Mouse (Mus musculus): ENCODE measurements around the gene Grin1.

Grin1 gene

DNA sequence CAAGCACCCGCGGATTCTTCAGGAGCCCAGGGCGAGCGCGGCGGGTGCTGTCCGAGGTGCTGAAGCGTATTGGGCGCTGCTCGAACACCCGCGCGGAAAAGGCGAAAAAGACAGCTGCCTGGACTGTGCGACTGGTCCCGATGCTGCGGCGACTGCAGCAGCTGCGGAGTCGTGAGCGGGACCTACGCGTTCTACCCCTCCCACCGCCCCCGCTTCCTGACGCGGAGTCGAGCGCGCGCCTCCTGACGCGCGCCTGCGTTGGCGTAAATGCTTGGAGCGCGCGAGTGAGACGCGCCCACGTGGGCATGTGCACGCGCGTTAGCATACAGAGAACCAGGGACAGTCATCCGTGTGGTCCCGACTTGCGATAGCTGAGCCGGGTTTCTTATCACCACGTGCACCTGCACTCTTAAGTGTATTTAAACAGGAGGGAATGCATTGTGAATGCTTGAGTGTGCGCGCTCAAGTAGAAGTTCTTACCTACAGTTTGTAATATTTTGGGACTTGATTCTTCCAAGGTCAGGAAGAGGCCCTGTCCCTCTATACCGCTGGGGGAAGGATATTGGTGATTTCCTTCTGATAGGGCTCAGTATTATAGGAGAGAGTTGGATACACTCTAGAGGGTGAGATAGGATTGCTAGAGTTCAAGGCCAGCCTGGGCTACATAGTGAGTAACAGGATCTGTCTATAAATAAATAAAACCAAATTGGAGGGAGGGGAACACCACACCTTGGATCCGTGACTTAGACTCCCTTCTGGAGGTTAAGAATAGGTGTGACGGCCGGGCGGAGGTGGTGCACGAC is at the start of gene Grin1:
TSS of gene Grin1 (minus strand) at position 217 of the 803 bp plus-strand sequence.
- DNase-seq (ENCODE audit: extremely low spot score) = peak; percentile 75

DNA sequence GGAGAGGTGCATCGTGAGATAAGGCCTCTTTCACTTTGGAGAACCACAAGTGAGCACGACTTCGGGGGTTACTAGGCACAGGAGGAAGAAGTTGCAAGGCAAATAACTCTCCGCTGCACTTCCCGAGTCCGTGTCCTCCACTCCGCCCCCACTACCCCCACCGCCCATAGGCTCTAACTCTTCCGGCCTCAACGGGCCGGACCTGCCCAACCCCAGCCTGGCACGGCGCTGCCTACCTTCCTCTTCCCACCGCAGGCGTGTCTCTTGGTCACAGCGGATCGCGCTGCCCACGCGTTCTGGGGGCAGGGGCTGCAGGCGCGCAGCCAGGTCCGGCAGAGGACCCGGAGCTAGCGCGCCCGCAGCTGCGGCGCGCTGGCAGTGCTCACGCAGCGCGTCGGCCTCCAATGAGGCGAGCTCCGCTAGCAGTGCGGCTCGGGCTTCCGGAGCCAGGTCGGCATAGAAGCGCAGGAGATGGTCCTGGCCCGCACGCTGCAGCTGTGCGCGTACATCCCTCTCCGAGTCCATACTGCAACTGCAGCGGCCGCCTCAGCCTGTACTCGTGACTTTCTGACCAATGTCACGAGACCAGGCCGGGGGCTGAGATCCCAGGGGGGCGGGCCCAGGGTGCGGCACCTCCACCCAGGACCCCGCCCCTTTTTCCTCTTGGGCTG is 46.2 kb upstream of the Grin1 start, which contains the start of gene Uap1l1:
TSS of gene Uap1l1 (minus strand) at position 592 of the 671 bp plus-strand sequence.
- DNase-seq (ENCODE audit: extremely low spot score) = peak; percentile 71

DNA sequence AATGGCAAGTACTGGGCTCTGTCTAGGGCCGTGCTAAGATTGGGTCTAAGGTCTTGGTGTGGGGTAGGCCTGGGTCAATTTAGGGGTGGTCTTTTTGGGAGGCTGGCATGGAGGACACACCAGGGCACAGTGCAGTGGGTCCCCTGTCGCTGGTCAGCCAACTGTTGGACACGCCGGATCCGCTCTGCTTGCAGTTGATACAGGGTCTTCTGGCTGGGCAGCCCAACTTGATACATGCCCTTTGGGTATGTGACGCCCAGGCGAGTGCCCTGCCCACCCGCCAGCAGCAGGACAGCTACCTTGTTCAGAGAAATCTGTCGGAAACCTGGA is 45.7 kb upstream of the Grin1 start:
- no peak for DNase-seq (ENCODE audit: extremely low spot score)

DNA sequence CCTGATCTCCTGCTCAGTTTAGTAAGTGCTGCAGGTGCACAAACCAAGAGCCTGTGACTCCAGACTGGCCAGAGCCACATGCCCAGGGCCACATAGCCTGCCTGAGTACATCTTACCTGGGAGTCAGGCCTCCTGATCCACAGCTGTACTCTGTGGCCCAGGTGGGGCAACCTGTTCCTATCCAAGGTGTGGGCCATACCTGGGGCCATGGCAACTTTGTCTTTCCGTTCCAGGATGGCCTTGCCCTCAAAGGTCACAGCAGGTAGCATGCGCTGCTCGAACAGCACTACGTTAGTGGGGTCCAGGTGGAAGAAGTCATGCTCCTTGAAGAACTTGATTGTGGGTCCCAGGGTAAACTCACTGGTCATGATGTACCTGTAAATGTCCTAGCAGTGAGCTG is 45.3 kb upstream of the Grin1 start:
- DNase-seq (ENCODE audit: extremely low spot score) = no peak

DNA sequence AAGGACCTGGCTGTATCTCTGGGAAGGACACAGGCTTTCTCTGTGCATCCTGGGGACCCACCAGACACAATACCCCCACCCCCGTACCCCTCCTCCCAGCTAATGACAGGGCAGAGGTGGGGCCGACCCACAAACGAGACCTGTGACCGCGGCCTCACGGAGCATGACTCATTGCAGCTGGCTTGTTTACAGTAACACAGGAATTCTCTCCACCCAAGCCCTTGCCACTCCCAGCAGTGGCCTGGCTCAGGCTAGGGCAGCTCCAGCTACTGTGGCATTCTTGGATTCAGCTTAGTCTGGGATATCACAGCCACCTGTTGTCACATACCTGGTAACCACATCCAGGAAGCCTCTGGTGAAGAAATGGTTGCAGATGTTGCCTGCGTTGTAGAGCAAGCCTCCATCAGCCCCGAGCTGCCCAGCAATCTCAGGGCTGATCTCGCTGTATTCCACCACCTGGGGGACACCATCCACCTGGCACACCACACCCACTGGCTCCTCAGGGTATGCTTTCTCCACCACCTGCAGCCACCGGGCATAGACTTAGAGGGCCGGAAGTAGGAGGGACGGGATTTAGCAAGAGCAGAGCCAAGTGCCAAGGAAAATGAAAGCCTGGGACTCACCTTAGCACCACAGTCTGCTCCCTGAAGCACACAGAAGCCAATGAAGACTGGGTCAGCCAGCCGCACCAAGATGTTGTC is 44.6 kb upstream of the Grin1 start:
- DNase-seq (ENCODE audit: extremely low spot score) = no peak

DNA sequence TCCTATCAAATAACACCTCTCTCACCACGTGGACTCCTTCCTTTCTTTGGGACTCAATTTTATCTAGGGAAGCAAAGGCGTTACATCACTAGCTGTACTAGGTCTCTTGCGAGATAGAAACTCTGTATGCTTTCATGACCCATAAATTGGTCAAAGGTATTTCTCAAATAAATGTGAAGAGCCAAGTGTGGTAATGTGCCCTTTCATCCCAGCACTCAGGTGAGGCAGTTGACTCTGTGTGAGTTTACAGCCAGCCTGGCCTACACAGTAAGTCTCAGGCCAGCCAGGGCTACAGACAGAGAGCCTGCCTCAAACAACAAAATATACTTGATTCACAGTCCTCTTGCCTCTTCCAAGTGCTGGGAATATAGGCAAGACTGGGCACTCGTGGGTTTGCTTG is 40.9 kb upstream of the Grin1 start:
- DNase-seq (ENCODE audit: extremely low spot score) = no peak

DNA sequence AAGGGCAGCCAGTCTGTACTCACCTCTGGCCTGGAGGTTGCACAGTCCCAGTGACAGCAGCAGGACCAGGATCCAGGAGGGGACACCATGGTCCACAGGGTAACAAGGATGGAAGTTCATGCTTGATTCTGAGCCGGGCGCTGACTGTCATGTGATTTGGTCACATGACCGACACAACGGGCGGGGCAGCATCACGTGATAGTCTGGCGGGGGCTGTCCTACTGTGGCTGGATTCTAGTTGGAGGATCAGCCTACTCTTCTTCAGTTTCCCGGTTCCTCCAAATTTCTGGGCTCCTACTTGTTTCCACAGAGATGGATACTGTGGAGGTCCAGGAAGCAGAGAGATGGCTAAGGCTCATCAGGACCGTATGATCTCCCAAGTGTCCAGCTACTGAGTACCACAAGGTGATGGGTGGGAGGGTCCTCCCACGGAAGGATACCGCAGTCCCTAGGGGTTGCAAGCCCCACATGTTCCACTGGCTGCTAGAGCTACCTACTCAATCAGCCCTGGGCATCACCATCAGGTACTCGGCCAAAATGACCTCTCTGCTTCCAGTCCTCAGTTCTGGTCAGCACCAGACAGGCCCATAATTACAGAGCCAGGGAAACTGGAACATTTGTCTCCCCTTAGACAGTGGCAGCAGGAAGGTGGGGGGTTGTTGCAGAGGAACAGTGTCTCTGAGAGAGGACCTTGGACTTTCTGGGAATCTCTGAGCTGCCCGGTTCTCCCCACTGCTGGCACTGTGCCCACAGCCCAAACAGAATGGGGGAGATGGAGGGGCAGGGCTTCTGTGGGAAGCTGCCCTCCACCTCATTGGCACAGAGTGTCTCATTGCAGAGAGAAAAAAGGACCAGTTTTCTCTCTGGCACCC is 37.5 kb upstream of the Grin1 start, which contains the start of gene Dpp7:
TSS of gene Dpp7 (minus strand) at position 152 of the 872 bp plus-strand sequence.
- DNase-seq (ENCODE audit: extremely low spot score) = peak; percentile 84

DNA sequence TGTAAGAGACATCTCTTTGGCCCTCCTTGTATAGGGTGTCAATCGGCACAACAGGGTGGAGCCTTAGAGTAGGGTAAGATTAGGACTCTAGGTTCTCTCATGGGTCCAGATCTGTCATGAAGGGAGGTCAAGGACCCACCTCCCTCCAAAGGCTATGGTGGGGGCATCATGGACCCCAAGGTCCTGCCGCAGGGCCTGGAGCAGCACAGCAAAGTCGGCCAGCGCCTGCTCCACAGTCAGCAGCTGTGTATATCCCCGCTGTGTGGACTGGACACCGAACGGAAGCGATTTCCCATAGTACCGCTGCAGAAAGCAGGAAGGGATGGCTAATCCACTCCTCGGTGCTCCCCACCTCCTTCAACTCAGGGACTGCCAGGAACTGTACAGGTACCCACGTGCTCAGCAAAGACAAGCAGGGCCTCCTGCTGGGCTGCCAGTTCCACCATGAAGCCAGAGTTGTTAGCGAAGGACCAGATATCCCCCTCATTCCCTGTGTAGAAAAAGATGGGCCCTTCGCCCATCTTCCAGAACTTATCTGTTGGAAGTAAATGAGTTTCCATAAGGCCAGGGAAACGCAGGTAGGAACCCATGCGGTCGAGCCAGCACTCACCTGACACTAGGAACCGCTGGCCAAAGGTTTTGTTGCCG is 36.6 kb upstream of the Grin1 start:
- DNase-seq (ENCODE audit: extremely low spot score) = no peak

DNA sequence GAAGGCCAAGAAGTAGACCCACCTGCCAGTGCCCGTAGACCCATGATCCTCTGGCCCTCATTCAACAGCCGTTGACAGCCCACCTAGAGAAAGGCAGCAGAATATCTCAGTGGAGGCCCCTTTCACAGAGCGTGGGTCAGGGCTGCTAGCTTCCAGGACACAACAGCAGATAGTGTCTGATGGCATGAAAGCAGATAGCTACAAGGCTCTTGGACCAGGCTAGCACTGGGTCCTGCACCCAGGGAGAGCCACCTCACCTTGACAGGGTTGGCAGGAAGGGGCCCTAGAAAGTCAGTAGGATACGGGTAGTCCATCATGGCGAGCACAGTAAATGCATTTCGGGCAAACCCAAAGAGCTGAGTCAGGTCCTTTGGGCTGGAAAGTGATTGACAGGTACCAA is 35.2 kb upstream of the Grin1 start:
- no peak for DNase-seq (ENCODE audit: extremely low spot score)

DNA sequence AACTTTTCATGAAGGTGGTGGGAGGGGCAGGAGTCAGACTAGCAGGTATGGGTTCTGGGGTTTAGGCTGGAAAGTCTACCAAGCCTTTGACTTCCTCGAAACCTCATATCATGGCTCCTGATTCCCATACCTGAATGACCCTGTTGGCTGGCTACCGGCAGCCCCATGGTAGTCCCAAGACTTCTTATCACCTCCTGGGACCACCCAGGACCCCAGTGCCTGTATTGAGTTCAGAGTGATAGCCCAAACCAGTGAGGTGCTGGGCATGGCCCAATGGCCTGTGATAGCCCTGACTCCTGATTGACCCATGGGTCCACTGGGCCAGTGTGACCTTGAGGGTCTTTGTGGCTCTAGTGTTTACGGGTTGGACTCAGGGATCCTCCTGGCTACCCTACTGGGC is 31.7 kb upstream of the Grin1 start:
- no peak for DNase-seq (ENCODE audit: extremely low spot score)

DNA sequence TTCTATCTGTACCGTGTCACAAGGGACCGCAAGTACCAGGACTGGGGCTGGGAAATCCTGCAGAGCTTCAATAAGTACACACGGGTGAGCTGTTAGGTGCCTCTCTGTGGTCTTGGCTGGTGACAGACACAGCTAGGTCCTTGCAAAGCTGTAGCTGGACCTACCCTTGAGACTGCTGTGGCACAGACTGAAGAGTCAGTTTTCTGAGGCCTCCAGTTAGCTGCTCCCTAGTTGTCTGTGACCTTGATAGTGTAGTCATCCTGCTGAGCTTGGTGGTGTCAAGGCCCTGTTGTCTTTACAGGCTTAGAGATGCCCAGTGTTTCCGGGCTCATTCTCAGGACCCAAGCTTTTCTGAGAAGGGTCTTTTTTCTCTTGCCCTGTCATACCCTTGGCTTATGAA is 30.5 kb upstream of the Grin1 start:
- DNase-seq (ENCODE audit: extremely low spot score) = no peak

DNA sequence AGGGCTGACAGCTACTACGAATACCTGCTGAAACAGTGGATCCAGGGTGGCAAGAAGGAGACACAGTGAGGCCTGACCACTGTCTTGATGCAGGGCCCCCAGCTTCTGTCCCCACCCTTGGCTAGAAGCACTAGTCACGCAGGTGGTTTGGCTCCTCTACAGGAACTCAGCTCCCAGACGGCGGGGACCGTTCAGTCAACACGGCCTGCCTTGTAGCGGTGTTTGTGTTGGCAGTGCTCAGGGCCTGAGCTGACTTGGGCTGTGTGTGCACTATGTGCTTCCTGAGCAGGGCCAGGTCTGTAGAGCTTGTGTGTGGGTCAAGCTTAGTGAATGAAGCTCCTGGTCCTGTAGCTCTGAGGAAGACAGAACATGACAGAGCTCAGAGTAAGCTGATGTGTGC is 29.2 kb upstream of the Grin1 start:
- no peak for DNase-seq (ENCODE audit: extremely low spot score)

DNA sequence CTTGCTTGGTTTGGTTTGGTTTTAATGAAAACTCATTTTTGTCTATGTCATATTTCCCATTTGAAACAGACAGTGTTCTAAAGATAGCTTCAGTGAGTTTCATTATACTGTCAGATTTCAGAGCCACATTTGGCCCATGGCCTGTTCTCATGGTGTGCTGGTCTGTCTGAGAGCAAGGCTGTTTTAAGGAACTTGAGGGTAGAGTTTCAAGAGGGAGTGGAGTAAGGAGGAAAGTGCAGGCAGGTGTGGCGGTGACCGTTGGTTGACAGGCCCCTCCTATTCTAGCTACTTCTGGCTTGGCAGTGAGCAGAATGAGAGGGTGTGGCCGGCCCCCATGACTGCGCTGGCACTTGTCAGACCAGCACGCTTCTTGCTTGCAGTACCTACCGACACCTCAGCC is 19.3 kb upstream of the Grin1 start:
- DNase-seq (ENCODE audit: extremely low spot score) = no peak

DNA sequence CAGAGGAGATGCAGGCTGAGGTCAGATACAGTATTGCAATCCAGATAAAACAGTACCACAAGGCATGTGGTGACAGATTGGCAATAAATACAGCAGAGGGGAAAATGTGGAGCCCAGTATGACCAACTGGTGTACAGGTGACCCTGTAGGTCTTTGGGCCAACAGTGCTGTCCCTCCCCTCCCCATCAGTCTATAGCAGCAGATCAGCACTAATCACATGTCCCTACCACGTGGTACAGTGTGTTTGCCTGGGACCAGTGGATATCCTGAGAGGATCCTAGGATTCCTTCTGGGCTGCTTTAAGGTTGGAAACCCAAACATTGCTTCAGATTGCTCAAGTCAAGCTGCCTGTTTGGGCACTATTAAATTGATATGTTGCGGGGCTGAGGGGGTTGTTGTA is 14.6 kb upstream of the Grin1 start:
- DNase-seq (ENCODE audit: extremely low spot score) = no peak

DNA sequence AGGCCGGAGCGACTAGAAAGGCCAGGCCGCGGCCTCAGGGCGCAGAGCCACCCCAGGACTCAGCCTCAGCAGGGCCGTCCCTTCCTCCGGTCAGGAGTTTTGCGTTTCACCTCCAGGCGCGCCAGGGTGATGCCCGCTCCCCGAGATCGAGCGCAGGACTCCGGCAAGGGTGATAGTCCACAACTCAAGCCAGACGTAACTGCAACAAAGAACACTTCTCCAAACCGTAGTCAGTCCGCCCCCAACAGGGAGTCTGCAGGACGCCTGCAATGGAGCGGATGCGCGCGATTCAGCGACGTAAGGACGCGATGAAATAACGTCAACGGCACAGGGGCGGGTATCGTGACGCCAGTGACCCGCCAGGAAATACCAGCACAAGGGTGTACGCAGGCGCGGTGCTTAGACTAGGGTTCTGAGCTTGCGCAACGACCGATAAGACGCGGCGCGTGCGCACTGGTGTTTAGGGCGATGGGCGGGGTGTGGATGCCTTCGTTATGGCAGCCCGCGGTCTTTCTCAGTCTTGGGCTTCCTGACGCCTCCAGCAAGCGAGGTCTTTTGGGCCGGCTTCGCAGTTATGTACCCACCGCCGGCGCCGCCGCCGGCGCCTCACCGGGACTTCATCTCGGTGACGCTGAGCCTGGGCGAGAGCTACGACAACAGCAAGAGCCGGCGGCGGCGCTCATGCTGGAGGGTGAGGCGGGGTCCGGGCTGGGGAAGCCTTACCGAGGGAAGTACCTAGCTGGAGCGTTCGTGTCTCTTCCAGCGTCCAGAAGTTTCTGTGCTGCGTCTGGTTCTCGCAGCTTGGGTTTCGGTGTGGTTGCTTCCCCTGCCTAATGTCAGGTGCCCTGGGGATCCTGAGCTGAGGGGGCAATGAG is 13.5 kb upstream of the Grin1 start, which contains the start of gene Man1b1:
TSS of gene Man1b1 (plus strand) at position 53 of the 875 bp plus-strand sequence.
- peak; percentile 98 for DNase-seq (ENCODE audit: extremely low spot score)

DNA sequence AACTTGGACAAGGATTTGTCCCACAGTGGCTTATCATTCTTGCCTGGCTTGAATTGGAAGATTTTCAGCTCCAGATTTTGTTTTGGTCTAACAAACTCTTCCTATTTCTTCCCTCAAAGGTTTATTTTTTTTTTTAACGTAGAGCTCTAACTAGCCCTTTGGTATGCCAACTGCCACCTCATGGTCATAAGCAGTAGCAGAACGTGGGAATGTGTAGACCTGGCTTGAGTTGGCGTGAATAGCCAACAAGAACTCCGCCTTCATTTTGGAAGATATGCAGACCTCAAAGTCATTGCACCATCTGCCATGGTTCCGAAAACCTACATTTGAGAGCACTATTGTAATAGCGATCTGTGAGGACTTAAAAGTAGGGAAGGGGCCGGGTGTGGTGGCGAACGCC is 12.5 kb upstream of the Grin1 start:
- DNase-seq (ENCODE audit: extremely low spot score) = no peak

DNA sequence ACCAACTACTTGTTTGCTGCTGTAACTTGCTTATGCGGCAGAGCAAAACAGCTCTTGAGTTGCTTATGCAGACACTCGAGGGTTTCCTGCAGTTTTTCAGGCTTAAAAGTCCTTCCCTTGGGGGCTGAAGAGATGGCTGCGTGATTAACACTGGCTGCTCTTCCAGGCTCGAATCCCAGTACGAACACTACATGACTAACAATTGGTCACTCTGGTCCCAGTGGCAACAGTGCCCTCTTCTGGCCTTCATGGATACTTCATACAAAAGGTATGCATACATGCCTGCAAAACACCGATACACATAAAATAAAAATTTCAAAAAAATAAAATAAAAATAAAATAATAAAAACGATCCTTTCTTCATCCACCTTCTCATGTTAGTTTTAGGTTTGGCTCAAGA is 9.5 kb upstream of the Grin1 start:
- DNase-seq (ENCODE audit: extremely low spot score) = peak; percentile 29

DNA sequence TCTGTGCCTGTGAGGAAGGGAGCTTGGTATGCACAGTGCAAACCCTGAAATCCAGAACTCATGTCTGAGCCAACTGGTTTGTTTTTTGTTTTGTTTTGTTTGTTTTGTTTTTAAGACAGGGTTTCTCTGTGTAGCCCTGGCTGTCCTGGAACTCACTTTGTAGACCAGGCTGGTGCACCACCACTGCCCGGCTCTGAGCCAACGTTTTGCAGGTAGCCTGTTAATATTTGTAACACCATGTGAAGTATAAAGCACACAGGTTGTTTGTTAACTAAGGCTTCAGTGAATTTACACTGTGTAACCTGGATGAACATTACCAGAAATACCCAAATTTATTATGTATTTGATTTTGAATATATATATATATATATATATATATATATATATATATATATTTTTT is 7.0 kb upstream of the Grin1 start:
- no peak for DNase-seq (ENCODE audit: extremely low spot score)

DNA sequence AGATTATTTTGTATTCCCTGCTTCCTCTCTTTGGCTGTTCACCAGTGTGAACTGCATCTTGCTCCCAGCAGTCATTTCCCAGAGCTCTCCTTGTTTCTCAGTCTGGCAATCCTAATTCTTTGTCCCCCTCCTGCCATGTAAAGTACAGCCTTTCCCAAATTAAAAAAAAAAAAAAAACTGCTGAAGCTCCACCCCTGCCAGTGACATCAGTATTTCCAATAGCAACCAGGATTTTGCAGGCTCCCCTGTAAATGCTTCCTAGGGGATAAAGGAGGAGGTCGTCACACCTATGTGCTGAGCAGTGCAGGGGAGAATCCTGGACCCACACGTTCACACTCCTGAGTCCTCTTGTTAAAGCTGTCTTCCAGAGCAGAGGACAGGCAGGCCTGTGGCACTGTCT is 1.1 kb upstream of the Grin1 start:
- DNase-seq (ENCODE audit: extremely low spot score) = no peak

Data from embryo, embryonic 9.5 days (tissue).